Mouse (Mus musculus) thymus, postnatal 0 days (tissue): Measurements from ENCODE around the gene Tomm40. TPM values are rescaled to one million over a fixed set of nuclear protein-coding genes. Genes with fewer than 3 reads are reported as not detected.
A peak's percentile ranks its signal among the peaks of the same experiment; 100 is the strongest.
"Not testable (repeated sequence)": the region's sequence is repeated elsewhere in the genome, so short reads cannot be mapped to it uniquely, and the experiment has no call there.

Experiments
- DNase-seq: peaks from one replicate; pipeline ENCODE4 v3.0.0-alpha.2; 2015; ENCODE audit warnings: low spot score
- polyA plus RNA-seq: library from polyadenylated mRNA; unstranded; fragments of >200 nt; fragmentation: Nextera tagmentation; extraction: Ambion mirVana; gene quantifications from 2 replicates; pipeline ENCODE4 v1.2.1, GENCODE M21; 2015

The Tomm40 gene
- polyA plus RNA-seq, 1 experiment from 2014 or later = 140 TPM

- DNase-seq = no peak
Measured at GRCm38 (mm10) chr7:19688611-19689010, 26.6 kb downstream of the Tomm40 start.

DNA sequence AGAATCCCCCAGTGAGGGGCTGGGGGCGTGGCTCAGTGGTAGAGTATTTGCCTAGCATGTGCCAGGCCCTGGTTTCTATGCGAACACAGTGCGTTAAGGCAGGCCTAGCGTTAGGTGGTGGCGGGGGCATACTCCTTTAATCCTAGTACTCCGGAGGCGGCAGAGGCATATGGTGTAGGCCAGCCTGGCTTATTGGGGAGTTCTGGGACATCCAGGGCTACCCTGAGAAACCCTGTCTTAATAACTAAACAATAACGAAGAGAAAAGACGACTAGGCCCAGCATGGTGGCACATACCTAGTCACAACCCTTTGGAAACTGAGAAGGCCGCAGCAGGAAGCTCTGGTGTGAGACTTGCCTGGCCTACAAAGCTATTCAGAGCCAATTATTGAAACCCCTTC is 27.1 kb downstream of the Tomm40 start:
- no peak for DNase-seq

GRCm38 (mm10) chr7:19686927-19687583 is 28.2 kb downstream of the Tomm40 start:
- not testable (repeated sequence) for DNase-seq

DNA sequence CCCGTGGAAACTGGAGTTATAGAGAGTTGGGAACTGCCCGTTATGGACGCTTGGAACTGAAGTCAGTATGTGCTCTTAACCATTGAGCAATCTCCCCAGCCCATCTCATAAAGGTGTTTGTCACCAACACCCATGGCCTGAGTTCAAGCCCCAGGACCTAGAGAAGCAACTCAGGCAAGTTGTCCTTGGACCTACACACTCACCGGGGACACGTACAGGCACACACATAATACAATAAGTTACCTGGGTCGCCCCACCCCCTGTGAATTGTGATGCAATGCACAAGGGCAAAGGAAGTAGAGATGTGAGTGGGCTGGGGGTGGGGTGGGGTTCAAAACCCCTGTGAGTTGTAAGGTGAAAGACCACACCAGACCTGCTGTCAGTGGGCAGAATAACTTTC is 28.7 kb downstream of the Tomm40 start:
- DNase-seq = no peak

DNA sequence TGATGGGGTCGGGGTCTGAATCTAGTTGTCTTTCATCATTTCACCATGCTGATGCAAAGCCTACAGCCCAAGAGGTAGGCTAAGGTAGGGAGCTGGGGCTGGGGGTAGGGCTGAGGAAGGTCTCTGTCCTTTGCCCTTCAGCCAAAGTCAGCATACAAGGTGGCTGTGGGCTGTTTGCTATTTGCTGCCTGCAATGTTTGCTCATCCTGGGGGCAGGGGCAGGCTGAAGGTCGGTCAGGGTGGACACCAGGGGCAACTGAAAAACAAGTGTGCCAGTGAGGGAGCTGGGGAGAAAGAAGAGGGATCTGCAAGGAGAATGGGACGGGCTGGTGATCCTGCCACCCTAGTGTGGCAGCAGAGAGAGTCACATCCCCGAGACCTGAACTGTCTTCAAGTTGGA is 29.9 kb downstream of the Tomm40 start:
- no peak for DNase-seq

GRCm38 (mm10) chr7:19683771-19684201 is 31.5 kb downstream of the Tomm40 start:
- no peak for DNase-seq

GRCm38 (mm10) chr7:19682979-19683378 is 32.3 kb downstream of the Tomm40 start:
- DNase-seq = no peak

DNA sequence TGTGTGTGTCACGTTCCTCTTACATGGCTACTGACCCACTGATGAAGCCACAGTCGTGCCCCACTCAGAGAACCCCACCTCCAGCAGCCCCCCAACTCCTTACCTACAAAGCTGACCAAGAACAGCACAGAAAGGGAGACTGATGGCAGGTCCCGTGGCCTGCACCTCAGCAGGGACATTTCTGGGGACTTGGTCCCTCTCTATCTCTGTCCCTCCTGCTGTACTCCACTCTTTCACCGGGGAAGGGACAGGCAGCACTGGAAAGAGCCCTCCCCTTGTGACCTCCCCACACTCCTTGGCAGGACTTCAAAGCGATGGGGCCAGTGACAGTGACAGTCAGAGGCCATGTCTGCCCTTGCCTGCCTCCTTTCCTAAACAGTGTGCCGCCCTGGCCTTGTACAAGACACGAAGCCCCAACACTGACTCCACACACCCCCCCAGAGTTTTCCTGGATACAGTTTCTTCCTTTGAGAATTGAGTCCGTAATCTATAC is 34.0 kb downstream of the Tomm40 start, which contains the start of the genes Gm44805 and Apoc4:
TSS of gene Gm44805 (minus strand) at position 222 of the 493 bp plus-strand sequence.
TSS of gene Apoc4 (minus strand) at position 278 of the 493 bp plus-strand sequence.
- no peak for DNase-seq

DNA sequence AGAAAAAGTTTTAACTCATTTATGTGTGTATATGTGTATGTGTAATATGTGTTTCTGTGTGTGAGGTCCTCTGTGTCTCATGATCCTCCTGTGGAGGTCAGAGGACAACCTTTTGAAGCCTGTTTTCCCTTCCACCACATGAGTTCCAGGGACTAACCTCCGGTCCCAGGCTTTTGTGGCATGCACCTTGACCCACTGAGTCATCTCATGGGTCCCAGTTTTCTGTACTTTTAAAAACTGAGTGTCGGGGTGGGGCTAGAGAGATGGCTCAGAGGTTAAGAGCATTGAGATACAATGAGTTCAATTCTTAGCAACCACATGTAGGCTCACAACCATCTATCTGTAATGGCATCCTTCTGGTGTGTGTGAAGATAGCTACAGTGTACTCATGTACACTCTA is 34.5 kb downstream of the Tomm40 start:
- no peak for DNase-seq

DNA sequence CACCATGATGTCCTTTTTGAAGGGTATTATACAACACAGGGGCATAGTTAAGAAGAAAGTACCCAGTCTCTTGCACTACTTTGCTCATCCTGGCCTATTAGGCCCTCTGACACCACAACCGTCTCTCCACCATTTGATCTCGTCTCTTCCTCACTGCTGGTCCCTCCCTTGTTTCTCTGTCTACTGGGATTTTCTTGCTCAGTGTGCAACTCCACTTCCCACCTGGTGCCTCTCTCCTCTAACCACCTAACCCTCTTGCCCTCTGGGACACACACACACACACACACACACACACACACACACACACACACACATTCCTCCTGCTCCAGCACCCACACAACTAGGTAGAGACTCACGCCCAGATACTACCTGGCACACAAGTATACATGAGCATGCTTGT is 36.3 kb downstream of the Tomm40 start:
- DNase-seq = no peak

DNA sequence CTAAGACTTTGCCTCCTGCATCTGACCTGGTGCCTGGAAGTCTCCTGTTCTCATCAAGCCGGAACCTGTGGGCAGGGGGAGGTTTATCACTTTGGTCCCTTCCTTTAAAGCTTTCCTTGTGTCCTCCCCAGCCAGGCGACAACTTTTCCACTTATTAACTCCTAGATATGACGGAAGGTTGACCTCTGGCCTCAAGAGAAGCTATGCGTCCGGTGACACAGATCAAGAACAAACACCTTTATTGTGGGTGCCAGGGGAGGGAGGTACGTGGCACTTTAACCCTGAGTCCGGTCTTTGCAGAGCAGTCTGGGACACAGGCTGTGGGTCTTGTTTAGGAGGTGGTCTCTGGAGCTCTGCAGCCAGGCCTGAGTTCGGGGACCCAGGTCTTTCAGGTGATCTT is 37.4 kb downstream of the Tomm40 start, which contains the start of gene Apoc2:
TSS of gene Apoc2 (minus strand) at position 70 of the 400 bp plus-strand sequence.
- no peak for DNase-seq

- no peak for DNase-seq
Measured at GRCm38 (mm10) chr7:19676662-19677061, 38.6 kb downstream of the Tomm40 start.

GRCm38 (mm10) chr7:19675824-19676223 is 39.4 kb downstream of the Tomm40 start:
- DNase-seq = no peak

GRCm38 (mm10) chr7:19673083-19673699 is 42.0 kb downstream of the Tomm40 start:
- no peak for DNase-seq

GRCm38 (mm10) chr7:19671511-19671910 is 43.7 kb downstream of the Tomm40 start:
- DNase-seq = no peak

GRCm38 (mm10) chr7:19668947-19669721 is 46.1 kb downstream of the Tomm40 start:
- peak; percentile 93 for DNase-seq

GRCm38 (mm10) chr7:19667434-19667833 is 47.8 kb downstream of the Tomm40 start:
- no peak for DNase-seq

GRCm38 (mm10) chr7:19666750-19667149 is 48.5 kb downstream of the Tomm40 start:
- DNase-seq = peak; percentile 23

- peak; percentile 99 for DNase-seq
Measured at GRCm38 (mm10) chr7:19664955-19665841, 50.0 kb downstream of the Tomm40 start, which contains the start of gene Clptm1. Gene Clptm1 (minus strand): TSS chr7:19665033.

DNA sequence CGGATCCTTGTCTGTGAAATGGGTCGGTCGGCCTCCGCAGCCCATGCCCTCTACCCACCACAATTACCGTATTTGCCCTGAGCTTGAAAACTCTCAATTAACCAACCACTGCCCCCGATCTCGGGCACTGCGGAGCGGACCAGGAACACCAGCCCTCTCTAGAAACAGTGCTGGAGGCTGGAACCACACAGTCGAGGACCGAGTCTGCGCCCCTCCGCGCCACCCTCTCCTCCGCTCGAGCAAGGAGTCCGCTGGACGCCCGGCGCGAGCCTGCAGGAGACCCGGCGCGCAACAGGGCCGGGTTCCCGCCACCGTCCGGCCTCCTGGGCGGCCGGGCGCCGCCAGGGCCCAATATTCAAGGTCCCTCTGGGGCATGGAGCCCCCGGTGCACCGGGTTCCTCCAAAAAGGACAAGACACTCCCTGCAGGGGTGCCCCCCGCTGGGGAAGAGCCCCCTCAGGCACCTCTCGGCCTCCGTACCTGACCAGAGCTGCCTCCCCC is 50.7 kb downstream of the Tomm40 start:
- DNase-seq = no peak

DNA sequence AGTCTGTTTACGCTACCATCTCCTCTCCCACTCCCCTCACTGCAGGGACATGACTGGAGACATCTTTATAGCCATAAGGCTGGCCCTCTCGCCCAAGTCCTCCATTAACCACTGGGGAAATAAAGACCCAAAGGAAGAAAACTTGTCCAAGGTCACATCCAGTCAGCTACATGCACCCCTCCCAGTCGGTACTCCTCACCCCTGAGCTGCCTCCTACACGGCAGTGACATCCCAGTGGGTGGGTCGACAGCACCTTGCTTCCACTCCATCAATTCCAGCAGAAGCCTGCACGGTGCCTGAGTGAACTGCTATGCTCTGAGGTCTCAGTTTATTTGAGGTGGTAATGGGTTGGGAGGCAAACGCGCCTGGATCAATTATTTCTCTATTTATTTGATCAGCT is 51.3 kb downstream of the Tomm40 start:
- DNase-seq = no peak
